9 mouse cellular contexts compared by ENCODE assay signal in the genomic region with DNA sequence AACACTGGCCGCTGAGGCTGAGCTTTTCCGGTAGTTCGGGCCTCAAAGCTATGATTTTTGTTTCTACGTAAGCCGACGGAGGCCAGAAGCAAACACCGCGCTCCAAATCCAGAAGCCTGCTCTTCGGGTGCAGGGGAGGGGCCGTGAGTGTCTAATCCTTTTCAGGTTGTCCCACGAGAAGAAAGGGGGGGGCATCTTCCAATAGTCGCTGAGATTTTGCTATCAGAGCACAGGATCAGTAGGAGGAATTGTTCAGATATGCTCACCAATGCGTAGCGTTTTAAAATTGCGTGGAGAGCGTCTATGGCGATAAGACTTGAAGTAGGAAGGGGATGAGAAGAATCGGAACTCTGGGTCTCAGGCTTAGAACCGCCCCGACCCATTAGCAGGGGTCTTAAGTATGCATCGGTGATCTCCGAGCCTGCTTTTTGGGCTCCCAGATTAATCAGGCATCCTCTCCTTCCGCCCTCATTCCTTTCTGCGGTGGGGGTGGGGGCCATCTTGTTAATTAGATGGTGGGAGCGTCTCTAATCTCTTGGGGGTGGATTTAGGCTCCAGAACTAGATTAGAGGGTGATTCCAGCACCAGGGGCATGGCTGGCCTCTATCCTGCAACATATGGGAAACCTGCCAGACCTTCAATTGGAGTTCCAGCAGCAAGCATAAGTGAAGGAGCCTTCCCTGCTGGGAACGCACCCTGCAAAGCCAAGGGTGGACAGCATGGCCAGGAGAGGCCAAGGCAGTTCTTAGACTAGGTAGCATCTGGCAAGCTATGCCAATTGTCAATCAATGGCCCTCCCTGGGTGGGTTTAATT. TPM values are rescaled to one million over a fixed set of nuclear protein-coding genes. Genes with fewer than 3 reads are reported as not detected.
DNase-seq lines count a peak whose midpoint lies in the region; ATAC-seq lines count a peak whose summit lies in the region.
"Had no signal": no experiment of that assay in that cellular context is flagged by ENCODE, and none has a peak within 500 bp of the region (broad histone marks: within the 10 kb centered on the region; RNA-seq: fewer than 3 reads in every experiment).

No protein-coding gene starts in this region.

- no peaks in the 10 kb centered on the region for H3K36me3 ChIP-seq in hindbrain, embryonic 13.5 days
- H3K36me3 ChIP-seq in midbrain, embryonic 10.5 days = no peaks in the 10 kb centered on the region

- peak overlapping the region; percentile 29 for H3K4me3 ChIP-seq in hindbrain, embryonic 13.5 days
- H3K4me3 ChIP-seq in midbrain, embryonic 10.5 days = peak overlapping the region; percentile 52

- peak; percentile 39; the same call in 1 of the 2 replicates for ATAC-seq in hindbrain, embryonic 13.5 days (ENCODE audit: low FRiP score)
- ATAC-seq in granulocyte monocyte progenitor cell, adult 5-6 weeks (replicated peaks; ENCODE audit: poor library complexity, severe bottlenecking) = no peak; the same call in 1 of the 2 replicates

- H3K27ac ChIP-seq in hindbrain, embryonic 13.5 days = no peak overlapping the region
- peak overlapping the region; percentile 76 for H3K27ac ChIP-seq in midbrain, embryonic 10.5 days (replicated peaks)

- H3K27me3 ChIP-seq in hindbrain, embryonic 13.5 days = peaks cover 3% of the 10 kb centered on the region
- peaks cover 8% of the 10 kb centered on the region for H3K27me3 ChIP-seq in midbrain, embryonic 10.5 days (ENCODE audit: low read depth, poor library complexity, severe bottlenecking)

- peak overlapping the region; percentile 54 for H3K4me2 ChIP-seq in hindbrain, embryonic 13.5 days

- peak overlapping the region; percentile 63 for H3K9ac ChIP-seq in hindbrain, embryonic 13.5 days

- WGBS in hindbrain, embryonic 13.5 days = 5% methylated on average over 26 of the region's 26 CpGs
- 4% methylated on average over 26 of the region's 26 CpGs for WGBS in midbrain, embryonic 10.5 days

- H3K9me3 ChIP-seq in hindbrain, embryonic 13.5 days = no peaks in the 10 kb centered on the region
- no peaks in the 10 kb centered on the region for H3K9me3 ChIP-seq in midbrain, embryonic 10.5 days (replicated peaks)

- H3K4me1 ChIP-seq in hindbrain, embryonic 13.5 days (replicated peaks) = peaks cover 18% of the 10 kb centered on the region
- peaks cover 24% of the 10 kb centered on the region for H3K4me1 ChIP-seq in midbrain, embryonic 10.5 days

- DNase-seq in kidney, postnatal 10 days = peak; percentile 14
- no peak for DNase-seq in kidney, adult 18-20 months
- peak; percentile 40 for DNase-seq in Muller cell, postnatal 12 days (ENCODE audit: inconsistent ontology term)
- DNase-seq in cerebellum, postnatal 36 days = peak; percentile 33 to 53
- DNase-seq in midbrain, embryonic 10.5 days (ENCODE audit: low spot score) = peak; percentile 40
- no peak for DNase-seq in urinary bladder, adult 18-20 months (ENCODE audit: low spot score in 2 of 2)

RNA-seq across cellular contexts. Expression of gene Atoh7, which starts 9.5 kb away (rescaled TPM):
- polyA plus RNA-seq in hindbrain, embryonic 13.5 days (2015; fragmentation: Nextera tagmentation; extraction: Ambion mirVana) = 1.6 and 2.1 TPM in 2 replicates
- 0.25 and 1.1 TPM in 2 replicates for polyA plus RNA-seq in midbrain, embryonic 10.5 days (2016; fragmentation: Nextera tagmentation; extraction: Ambion mirVana)
- not detected in 2 replicates for total RNA-seq in granulocyte monocyte progenitor cell, adult 5-6 weeks (2014; fragmentation: Nextera tagmentation)
- not detected in 2 replicates for total RNA-seq in granulocyte monocyte progenitor cell, adult 5-6 weeks (2017)
- total RNA-seq: heart, adult 18-20 months had no signal

RNA-seq across cellular contexts. Expression of gene Pbld1, which starts 30.0 kb away (rescaled TPM):
- 1.2 and 1.6 TPM in 2 replicates for polyA plus RNA-seq in hindbrain, embryonic 13.5 days (2015; fragmentation: Nextera tagmentation; extraction: Ambion mirVana)
- polyA plus RNA-seq in midbrain, embryonic 10.5 days (2016; fragmentation: Nextera tagmentation; extraction: Ambion mirVana) = 1.3 and 1.5 TPM in 2 replicates
- total RNA-seq in granulocyte monocyte progenitor cell, adult 5-6 weeks (2014; fragmentation: Nextera tagmentation) = not detected in 2 replicates
- total RNA-seq in granulocyte monocyte progenitor cell, adult 5-6 weeks (2017) = not detected in 2 replicates

Comparison
In these comparisons a context has a peak if more than half of its experiments do, and no peak if none do; other contexts are left out.
1. DNase-seq: peak in kidney, postnatal 10 days (single experiment), Muller cell, postnatal 12 days (single experiment), cerebellum, postnatal 36 days (2 of 2) and midbrain, embryonic 10.5 days (single experiment); none in kidney, adult 18-20 months (single experiment) and urinary bladder, adult 18-20 months (0 of 2).